Mouse (Mus musculus): Measurements from ENCODE around the gene Vdr.

The Vdr gene

DNA sequence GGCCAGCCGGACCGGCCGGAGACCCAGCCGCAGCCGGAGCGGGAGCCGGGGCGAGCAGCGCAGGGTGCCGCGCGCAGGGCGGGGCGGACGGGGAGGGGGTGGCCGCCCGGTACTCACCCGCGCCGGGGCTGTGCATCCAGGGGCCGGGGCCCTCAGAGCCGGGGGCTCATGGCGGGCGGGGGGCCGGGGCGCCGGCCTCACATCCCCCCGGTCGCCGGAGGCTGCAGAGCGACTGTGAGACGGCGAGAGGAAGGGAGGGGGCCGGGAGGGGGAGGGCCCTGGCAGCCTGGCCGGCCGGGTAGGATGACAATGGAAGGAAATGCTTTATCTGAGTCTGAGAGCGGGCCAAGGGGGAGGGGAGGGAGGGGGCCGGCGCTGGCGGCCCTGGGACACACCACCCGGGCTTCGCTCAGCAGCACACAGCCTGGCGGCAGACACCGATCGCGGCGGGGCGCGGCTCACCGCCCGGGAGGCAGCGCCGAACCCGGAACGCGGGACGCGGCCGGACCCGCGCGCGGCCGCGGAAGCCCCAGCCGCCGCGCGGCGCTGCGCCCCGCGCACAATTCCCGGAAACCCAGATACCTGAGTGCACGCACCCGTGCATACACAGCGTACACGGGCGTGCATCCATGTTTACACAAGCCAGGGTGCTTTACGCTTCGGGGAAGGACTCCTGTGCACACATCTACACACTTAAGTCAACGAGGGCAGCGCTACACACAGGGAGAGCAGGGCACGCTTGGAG is 79.0 kb downstream of the Vdr start:
- no peak for DNase-seq (ENCODE audit: extremely low read depth, low read depth, low spot score)

GRCm38 (mm10) chr15:97830788-97831241 is 79.6 kb downstream of the Vdr start:
- DNase-seq (ENCODE audit: extremely low read depth, low read depth, low spot score) = no peak

DNA sequence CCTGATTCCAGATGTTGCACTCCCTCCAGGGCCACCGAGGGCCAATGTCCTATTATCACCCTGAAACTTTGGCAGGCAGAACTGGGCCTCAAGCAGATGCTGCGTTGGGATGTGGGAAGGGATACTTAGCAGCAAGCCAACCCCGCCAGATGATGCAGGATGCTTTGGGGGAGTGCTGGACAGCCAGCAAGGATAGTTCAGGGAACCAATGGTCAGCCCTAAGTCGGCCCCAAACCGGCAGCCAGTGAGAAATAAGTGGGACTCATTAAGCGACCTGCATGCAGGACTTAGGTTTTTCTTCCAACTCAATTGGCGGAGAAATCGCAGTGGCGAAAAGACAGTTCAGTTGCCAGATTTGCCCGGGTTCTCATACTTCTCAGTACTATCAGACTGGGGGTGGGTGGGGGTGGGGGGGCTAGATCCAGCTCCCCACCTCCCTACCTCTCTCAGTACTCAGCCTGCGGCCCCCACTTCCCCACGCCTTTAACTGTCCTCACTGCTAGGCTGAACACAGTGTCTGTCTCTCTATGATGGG is 80.1 kb downstream of the Vdr start:
- no peak for DNase-seq (ENCODE audit: extremely low read depth, low read depth, low spot score)

DNA sequence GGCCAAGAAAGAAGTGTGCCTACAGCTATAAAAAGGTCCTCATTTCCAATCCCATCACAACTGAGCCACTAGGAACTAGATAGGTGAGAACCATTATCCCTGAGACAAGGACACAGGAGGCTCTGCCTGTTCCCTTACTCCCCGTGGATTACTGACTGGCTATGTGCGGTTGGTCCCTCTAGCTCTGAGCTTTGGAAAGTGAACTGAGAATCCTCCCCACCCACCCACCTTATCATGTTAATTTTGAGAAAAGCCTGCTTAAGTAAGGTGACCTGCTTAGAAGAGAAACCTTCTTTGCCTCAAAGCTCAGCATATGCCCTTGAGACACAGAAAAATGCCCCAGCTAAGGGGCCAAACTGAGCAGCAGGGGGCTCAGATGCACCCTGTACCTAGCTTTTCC is 81.0 kb downstream of the Vdr start:
- no peak for DNase-seq (ENCODE audit: extremely low read depth, low read depth, low spot score)

- no peak for DNase-seq (ENCODE audit: extremely low read depth, low read depth, low spot score)
Measured at GRCm38 (mm10) chr15:97828901-97829338, 81.5 kb downstream of the Vdr start.

GRCm38 (mm10) chr15:97828221-97828842 is 82.1 kb downstream of the Vdr start:
- no peak for DNase-seq (ENCODE audit: extremely low read depth, low read depth, low spot score)

DNA sequence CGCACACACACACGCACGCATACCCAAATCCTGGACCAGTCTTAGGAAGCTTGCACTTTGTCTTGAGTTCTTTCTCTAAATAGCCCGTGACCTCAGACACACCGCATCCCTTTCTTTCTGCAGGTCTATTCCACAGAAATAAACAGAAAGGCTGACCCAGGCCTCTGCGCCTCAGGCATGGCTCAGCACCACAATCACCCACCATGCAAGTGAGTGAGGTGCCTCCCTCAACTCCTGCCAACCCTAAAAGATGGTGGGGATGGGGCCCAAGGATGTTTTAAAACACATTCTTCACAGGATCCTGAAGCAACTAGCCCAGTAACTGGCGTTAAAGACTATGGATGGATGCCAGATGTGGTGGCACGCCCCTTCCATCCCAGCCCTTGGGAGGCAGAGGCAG is 83.0 kb downstream of the Vdr start:
- no peak for DNase-seq (ENCODE audit: extremely low read depth, low read depth, low spot score)

DNA sequence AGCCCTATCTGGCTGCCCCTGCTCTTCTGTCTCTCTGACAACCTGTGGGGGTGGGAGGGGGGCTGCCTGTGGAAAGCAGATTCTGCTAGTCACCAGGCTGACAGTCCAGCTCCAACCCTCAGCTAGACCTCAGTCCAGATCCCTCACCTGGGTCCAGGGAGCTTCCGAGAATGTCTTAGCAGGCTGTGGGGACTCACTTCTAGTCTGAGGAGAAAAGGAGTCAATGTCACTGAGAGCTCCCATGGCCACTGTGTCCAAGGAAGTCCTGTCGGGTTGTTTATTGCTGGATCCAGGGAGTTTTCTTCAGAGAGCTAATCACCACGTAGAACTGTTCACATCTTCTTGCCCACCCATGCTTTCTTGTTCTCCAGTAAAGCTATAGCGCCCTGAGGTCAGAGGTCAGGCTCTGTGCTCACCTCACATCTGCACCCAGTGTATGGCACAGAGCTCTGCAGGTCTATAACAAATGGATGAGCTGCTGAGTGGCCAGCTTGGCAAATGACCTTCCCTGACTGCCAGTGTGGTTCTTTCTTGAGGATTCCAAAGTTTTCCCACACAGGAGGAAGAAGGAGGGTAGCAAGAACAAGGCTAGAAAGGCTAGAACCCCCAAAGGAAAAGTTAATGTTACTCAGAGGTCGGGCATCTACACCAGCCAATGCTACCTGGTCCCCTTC is 83.7 kb downstream of the Vdr start:
- DNase-seq (ENCODE audit: extremely low read depth, low read depth, low spot score) = no peak

DNA sequence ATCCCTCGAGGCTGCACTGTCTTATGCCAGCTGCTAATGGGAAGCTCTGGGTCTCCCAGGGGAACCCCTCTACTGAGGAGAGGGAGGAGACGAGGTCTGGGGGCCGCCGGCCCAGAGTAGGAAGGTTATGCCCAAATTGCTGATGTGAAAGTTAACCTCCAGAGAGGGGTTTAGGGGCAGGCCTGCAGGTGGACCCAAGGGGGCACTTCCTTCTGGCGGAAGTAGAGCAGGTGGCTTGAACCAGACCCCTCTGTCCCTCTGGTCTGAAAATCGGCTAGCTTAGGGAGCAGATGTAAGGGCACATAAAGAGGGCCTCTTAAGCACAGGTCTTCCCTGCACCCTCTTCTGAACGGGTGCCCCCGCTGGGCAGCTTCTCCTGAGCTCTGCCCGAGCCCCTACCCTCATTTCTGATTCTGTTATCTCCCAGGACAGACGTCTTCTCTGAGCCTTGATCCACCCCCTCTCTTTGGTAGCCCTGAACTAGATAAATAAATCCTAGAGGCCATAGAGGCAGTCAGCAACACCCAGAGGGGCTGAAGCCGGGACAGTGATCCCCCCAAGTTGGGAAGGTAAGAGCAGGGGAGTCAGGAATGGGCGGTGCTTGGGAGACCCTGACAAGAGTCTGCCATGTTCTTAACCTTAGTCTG is 84.4 kb downstream of the Vdr start:
- no peak for DNase-seq (ENCODE audit: extremely low read depth, low read depth, low spot score)

GRCm38 (mm10) chr15:97825071-97825940 is 85.1 kb downstream of the Vdr start:
- DNase-seq (ENCODE audit: extremely low read depth, low read depth, low spot score) = no peak

- no peak for DNase-seq (ENCODE audit: extremely low read depth, low read depth, low spot score)
Measured at GRCm38 (mm10) chr15:97824042-97824441, 86.4 kb downstream of the Vdr start.

DNA sequence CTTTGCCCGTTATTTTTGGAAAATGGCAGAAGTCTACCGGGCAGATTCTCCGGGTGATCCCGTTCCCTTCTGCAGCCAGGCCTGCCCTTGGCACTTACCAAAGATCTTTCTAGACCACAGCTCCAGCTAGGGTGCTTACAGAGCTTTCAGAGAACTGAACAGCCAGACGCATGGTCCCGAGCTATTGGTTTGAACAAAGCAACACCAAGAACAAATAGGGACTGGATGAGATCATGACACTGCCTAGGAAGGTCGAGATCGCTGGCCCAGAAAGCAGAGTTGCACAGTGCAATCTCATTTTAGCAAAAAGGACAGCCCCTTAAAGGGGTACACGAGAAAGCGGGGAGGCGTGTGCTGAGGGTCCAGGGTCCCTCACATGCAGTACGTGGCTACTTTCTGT is 87.0 kb downstream of the Vdr start:
- DNase-seq (ENCODE audit: extremely low read depth, low read depth, low spot score) = no peak

- DNase-seq (ENCODE audit: extremely low read depth, low read depth, low spot score) = no peak
Measured at GRCm38 (mm10) chr15:97822545-97823228, 87.7 kb downstream of the Vdr start.

DNA sequence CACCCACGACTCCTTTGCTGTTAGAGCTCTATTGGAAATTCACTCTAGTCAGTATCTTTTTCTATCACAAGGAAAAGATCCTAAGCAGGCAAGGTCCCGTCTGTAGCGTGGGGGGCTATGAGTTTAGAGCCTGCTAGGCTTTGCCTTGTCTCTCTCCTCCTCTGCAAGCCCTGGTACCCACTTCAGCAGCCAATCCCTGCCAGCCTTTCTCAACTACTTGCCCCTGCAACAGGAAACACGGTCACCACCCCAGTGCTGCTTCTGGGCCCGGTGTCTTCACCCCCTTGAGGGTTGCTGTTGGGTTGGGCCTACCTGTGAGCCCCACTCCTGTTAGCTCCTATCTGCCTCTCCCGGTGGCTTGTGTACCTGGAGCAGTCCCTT is 88.5 kb downstream of the Vdr start:
- no peak for DNase-seq (ENCODE audit: extremely low read depth, low read depth, low spot score)

GRCm38 (mm10) chr15:97821321-97821982 is 89.0 kb downstream of the Vdr start:
- DNase-seq (ENCODE audit: extremely low read depth, low read depth, low spot score) = no peak

DNA sequence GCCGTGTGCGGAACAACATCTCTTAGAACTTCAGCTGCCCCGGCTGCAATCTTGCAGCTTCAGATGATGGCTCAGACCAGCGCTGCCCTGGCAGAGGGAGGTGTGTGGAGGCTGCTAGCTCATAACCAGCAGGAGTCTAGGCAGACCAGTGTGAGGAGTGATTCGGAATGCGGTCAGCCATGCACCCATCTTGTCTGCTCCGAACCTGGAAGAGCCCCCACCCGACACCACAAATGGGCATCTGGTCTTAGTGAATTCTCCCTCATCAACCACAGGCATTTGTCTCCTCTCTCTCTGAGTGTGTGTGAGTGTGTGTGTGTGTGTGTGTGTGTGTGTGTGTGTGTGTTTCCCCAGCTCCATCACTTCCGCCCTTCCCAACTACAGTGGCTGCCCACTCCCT is 90.5 kb downstream of the Vdr start:
- no peak for DNase-seq (ENCODE audit: extremely low read depth, low read depth, low spot score)

GRCm38 (mm10) chr15:97816199-97816994 is 94.0 kb downstream of the Vdr start:
- DNase-seq (ENCODE audit: extremely low read depth, low read depth, low spot score) = no peak

DNA sequence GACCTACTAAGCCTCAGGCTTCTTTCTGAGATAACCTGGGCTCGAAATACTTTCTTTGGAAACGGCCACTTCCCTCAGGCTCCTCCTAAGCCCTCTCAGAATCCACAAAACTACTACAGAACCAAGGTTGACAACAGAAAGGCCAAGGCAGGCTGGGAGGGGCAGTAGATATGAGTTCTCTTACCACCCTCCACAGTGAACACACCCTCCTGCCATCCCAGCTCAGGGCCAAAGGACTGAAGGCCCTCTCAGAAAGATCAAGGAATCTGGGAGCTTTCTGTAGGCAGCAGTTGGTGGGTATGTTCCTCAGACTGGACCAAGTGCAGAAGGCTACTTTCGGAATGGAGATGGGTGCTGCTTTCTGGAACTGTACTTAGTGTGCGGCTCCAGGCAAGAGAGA is 95.2 kb downstream of the Vdr start:
- DNase-seq (ENCODE audit: extremely low read depth, low read depth, low spot score) = no peak

DNA sequence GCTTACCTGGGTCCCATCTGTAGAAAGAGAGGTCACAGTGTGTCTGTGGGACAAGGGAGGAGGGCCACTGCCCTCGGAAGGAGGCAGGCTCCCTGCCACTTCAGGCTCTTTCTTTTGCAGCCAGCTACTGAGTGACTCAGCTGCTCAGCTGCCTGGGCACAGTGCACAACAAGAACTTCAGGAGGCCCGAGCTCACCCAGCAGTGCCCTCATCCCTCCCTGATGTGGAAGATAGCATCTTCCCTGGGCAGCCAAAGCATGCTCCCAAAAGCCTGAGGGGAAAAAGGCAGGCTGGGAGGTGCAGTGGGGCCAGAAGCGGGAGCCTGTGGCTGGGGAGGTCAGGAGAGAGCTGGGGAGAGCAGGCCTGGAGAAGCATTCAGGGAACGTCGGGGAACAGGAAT is 95.7 kb downstream of the Vdr start:
- no peak for DNase-seq (ENCODE audit: extremely low read depth, low read depth, low spot score)

Data from fat pad, adult 2 months (tissue).